Mouse (Mus musculus): ENCODE data around the gene Saa1.

GRCm38 (mm10) chr7:46719526-46719925, 23.3 kb downstream of the Saa1 start:
- TF ChIP-seq CTCF (conservative IDR thresholded peaks at IDR 0.05; ENCODE audit: insufficient read depth, insufficient read length, low read depth, low read length) (no peak), POLR2A (IDR thresholded peaks at IDR 0.05; ENCODE audit: low read depth, low read length) (no peak)

Data from kidney, adult 2 months (tissue).